Mouse (Mus musculus) ES-E14 (cell line): ENCODE data around the gene Pcnx3. TPM values are rescaled to one million over a fixed set of nuclear protein-coding genes. Genes with fewer than 3 reads are reported as not detected.
A peak's percentile ranks its signal among the peaks of the same experiment; 100 is the strongest.

Experiments
- DNase-seq: peaks from one replicate; pipeline ENCODE4 v3.0.0-alpha.2; 2013; ENCODE audit warnings: low read depth, low spot score
- H3K27ac ChIP-seq: 2 replicates; pipeline ENCODE4 v1.5.1; 2012; ENCODE audit warnings: low read depth, mild to moderate bottlenecking, low read length, moderate library complexity, mixed read lengths; ENCODE audit not compliant: poor library complexity, insufficient read depth, severe bottlenecking
- H3K36me3 ChIP-seq: 2 replicates; pipeline ENCODE4 v1.6.1; 2012; ENCODE audit warnings: mild to moderate bottlenecking, low read length, moderate library complexity, mixed read lengths; ENCODE audit not compliant: control insufficient read depth, poor library complexity, insufficient read depth, severe bottlenecking
- H3K4me1 ChIP-seq, 2 experiments: fragments of 150-350 bp in 1 of 2; sonication (generic) in 1 of 2; 2 replicates each; pipeline ENCODE4 v1.6.1; 2012; ENCODE audit warnings: low read length in 2 of 2, mild to moderate bottlenecking in 1 of 2, mixed read lengths in 1 of 2; ENCODE audit not compliant: control insufficient read depth in 2 of 2, insufficient read depth in 2 of 2, poor library complexity in 1 of 2
- H3K4me3 ChIP-seq, 2 experiments: fragments of 150-350 bp in 1 of 2; sonication (generic) in 1 of 2; 2 replicates each; pipeline ENCODE4 v1.5.1; 2012; ENCODE audit warnings: low read length in 2 of 2, low read depth in 1 of 2, mild to moderate bottlenecking in 1 of 2, mixed read lengths in 1 of 2; ENCODE audit not compliant: insufficient read depth in 1 of 2, poor library complexity in 1 of 2, severe bottlenecking in 1 of 2
- H3K9ac ChIP-seq: 2 replicates; pipeline ENCODE4 v1.6.1; 2012; ENCODE audit warnings: low read depth, mild to moderate bottlenecking, low read length, mixed read lengths; ENCODE audit not compliant: poor library complexity, insufficient read depth, severe bottlenecking
- H3K9me3 ChIP-seq: fragments of 150-350 bp; sonication (generic); 2 replicates; pipeline ENCODE4 v1.6.1; 2012; ENCODE audit warnings: low read depth, mild to moderate bottlenecking, low read length; ENCODE audit not compliant: control insufficient read depth, insufficient read depth
- CHD2 ChIP-seq: IDR thresholded peaks from 2 replicates; pipeline ENCODE4 v1.6.1; 2014; ENCODE audit warnings: mild to moderate bottlenecking, low read depth, low read length, inconsistent platforms
- HCFC1 ChIP-seq: IDR thresholded peaks from 2 replicates; pipeline ENCODE4 v1.6.1; 2012; ENCODE audit warnings: low read length, inconsistent platforms, borderline replicate concordance; ENCODE audit not compliant: insufficient read depth
- MAFK ChIP-seq: IDR thresholded peaks from 2 replicates; pipeline ENCODE4 v1.6.1; 2014; ENCODE audit warnings: mild to moderate bottlenecking, low read depth, low read length, inconsistent platforms; ENCODE audit not compliant: insufficient read depth
- ZC3H11A ChIP-seq: IDR thresholded peaks from 2 replicates; pipeline ENCODE4 v1.6.1; 2012; ENCODE audit warnings: low read depth, mild to moderate bottlenecking, inconsistent platforms, low read length, borderline replicate concordance
- ZNF384 ChIP-seq: IDR thresholded peaks from 2 replicates; pipeline ENCODE4 v1.6.1; 2012; ENCODE audit warnings: low read depth, low read length, inconsistent platforms
- in situ Hi-C, 2 experiments: fragments of 600-800 bp; cut with MboI; formaldehyde crosslinking; loops; one replicate each; pipeline ENCODE4 v1.15.1; 2025; ENCODE audit warnings: low sequenced_read_pairs in 2 of 2, inconsistent platforms in 1 of 2; ENCODE audit not compliant: unreplicated experiment in 2 of 2
- total RNA-seq: library from RNA; depleted of rRNA; stranded (reverse); fragments of 300-350 nt; gene quantifications from 2 replicates; pipeline ENCODE4 v1.2.3, GENCODE M21; 2012

The Pcnx3 gene
- total RNA-seq, 1 experiment: 63.9 TPM

GRCm38 (mm10) chr19:5662981-5663913, 25.5 kb downstream of the Pcnx3 start, which contains the start of gene Sipa1:
Gene Sipa1, minus strand, starts transcription at chr19:5663707.
- Histone ChIP-seq H3K9ac (peak within 1 kb of the TSS; percentile 55), H3K9me3 (no peaks in the 10 kb centered on the region), H3K36me3 (peaks cover 15% of the 10 kb centered on the region; the same call in 1 of the 2 replicates), H3K4me1 (peaks cover 7 to 20% of the 10 kb centered on the region in 2 experiments; a peak in 3 of 4 replicates), H3K27ac (no peak within 1 kb of the TSS), H3K4me3 (peak within 1 kb of the TSS; percentile 62 to 76)
- in situ Hi-C loops: no loop called here
- DNase-seq: peak; percentile 84
- TF ChIP-seq ZC3H11A: no peak
- no peak for TF ChIP-seq HCFC1
- TF ChIP-seq CHD2: no peak
- TF ChIP-seq MAFK: no peak
- no peak for TF ChIP-seq ZNF384

GRCm38 (mm10) chr19:5662310-5662709, 26.4 kb downstream of the Pcnx3 start:
- Histone ChIP-seq H3K4me3 (no peak overlapping the region), H3K4me1 (peaks cover 7 to 20% of the 10 kb centered on the region in 2 experiments; a peak in 3 of 4 replicates), H3K27ac (no peak overlapping the region), H3K36me3 (peaks cover 15% of the 10 kb centered on the region; the same call in 1 of the 2 replicates), H3K9ac (no peak overlapping the region), H3K9me3 (no peaks in the 10 kb centered on the region)
- no peak for DNase-seq
- TF ChIP-seq ZC3H11A (no peak), ZNF384 (no peak), HCFC1 (no peak), MAFK (no peak), CHD2 (no peak)
- in situ Hi-C loops: no loop called here

- in situ Hi-C loops: no loop called here
- Histone ChIP-seq H3K9me3 (no peaks in the 10 kb centered on the region), H3K4me1 (peaks cover 7 to 17% of the 10 kb centered on the region in 2 experiments; a peak in 3 of 4 replicates), H3K4me3 (peak overlapping the region; percentile 36 to 56; a peak in 3 of 4 replicates), H3K9ac (peak overlapping the region; percentile 36), H3K27ac (no peak overlapping the region), H3K36me3 (peaks cover 9% of the 10 kb centered on the region; the same call in 1 of the 2 replicates)
- DNase-seq: no peak
- TF ChIP-seq ZC3H11A (no peak), MAFK (no peak), CHD2 (no peak), HCFC1 (no peak), ZNF384 (no peak)
Observed at GRCm38 (mm10) chr19:5660942-5661751, 27.6 kb downstream of the Pcnx3 start.

GRCm38 (mm10) chr19:5654720-5655298, 33.9 kb downstream of the Pcnx3 start:
- TF ChIP-seq ZC3H11A (no peak), ZNF384 (no peak)
- Histone ChIP-seq H3K36me3 (peaks cover 8% of the 10 kb centered on the region; the same call in 1 of the 2 replicates), H3K9ac (peak overlapping the region; percentile 22), H3K27ac (no peak overlapping the region), H3K9me3 (no peaks in the 10 kb centered on the region), H3K4me3 (peak overlapping the region; percentile 62 to 70), H3K4me1 (peaks cover 0 to 13% of the 10 kb centered on the region in 2 experiments; a peak in 3 of 4 replicates)
- no peak for DNase-seq
- in situ Hi-C loops: no loop called here
